Mouse (Mus musculus) adrenal gland (tissue): ENCODE results near the gene Cfap157.

Experiments
- intact Hi-C: fragments of 180-260 bp; cut with DNase I; formaldehyde crosslinking; loops from one replicate; pipeline ENCODE4 v1.15.1; 2025

The Cfap157 gene

GRCm38 (mm10) chr2:32751665-32752033 is 32.6 kb downstream of the Cfap157 start:
- intact Hi-C loops, result loop anchor here (10.0 kb wide), 1 partner anchor 117 kb away; no protein-coding TSS in a partner anchor

- intact Hi-C loops, result loop anchor here (10.0 kb wide), 1 partner anchor 116 kb away; no protein-coding TSS in a partner anchor
Measured at GRCm38 (mm10) chr2:32750887-32751664, 33.2 kb downstream of the Cfap157 start.

- intact Hi-C loops, result loop anchor here (10.0 kb wide), 1 partner anchor 115 kb away; no protein-coding TSS in a partner anchor
Measured at GRCm38 (mm10) chr2:32750199-32750598, 34.0 kb downstream of the Cfap157 start.

GRCm38 (mm10) chr2:32749082-32749481 is 35.1 kb downstream of the Cfap157 start:
- intact Hi-C loops, result no loop called here

- intact Hi-C loops, result no loop called here
Measured at GRCm38 (mm10) chr2:32744272-32744982, 39.8 kb downstream of the Cfap157 start.

- intact Hi-C loops, result no loop called here
Measured at GRCm38 (mm10) chr2:32742173-32742531, 42.1 kb downstream of the Cfap157 start.

GRCm38 (mm10) chr2:32741273-32742172 is 42.7 kb downstream of the Cfap157 start:
- intact Hi-C loops, result no loop called here

GRCm38 (mm10) chr2:32740916-32741272 is 43.3 kb downstream of the Cfap157 start, which contains the start of gene 6330409D20Rik:
Gene 6330409D20Rik, minus strand, starts transcription at chr2:32741016.
- intact Hi-C loops, result no loop called here

- intact Hi-C loops, result loop anchor here (2.0 kb wide), 1 partner anchor 49 kb away; no protein-coding TSS in a partner anchor
Measured at GRCm38 (mm10) chr2:32739311-32739710, 44.9 kb downstream of the Cfap157 start.

GRCm38 (mm10) chr2:32737008-32737407 is 47.2 kb downstream of the Cfap157 start:
- intact Hi-C loops, result no loop called here

- intact Hi-C loops, result no loop called here
Measured at GRCm38 (mm10) chr2:32736306-32736829, 47.9 kb downstream of the Cfap157 start.

GRCm38 (mm10) chr2:32734933-32735332 is 49.3 kb downstream of the Cfap157 start:
- intact Hi-C loops, result no loop called here

- intact Hi-C loops, result no loop called here
Measured at GRCm38 (mm10) chr2:32734480-32734879, 49.7 kb downstream of the Cfap157 start.

GRCm38 (mm10) chr2:32732695-32733094 is 51.5 kb downstream of the Cfap157 start:
- intact Hi-C loops, result no loop called here

GRCm38 (mm10) chr2:32731911-32732310 is 52.3 kb downstream of the Cfap157 start:
- intact Hi-C loops, result no loop called here

- intact Hi-C loops, result no loop called here
Measured at GRCm38 (mm10) chr2:32730854-32731253, 53.4 kb downstream of the Cfap157 start.

- intact Hi-C loops, result no loop called here
Measured at GRCm38 (mm10) chr2:32729547-32729946, 54.7 kb downstream of the Cfap157 start.

- intact Hi-C loops, result no loop called here
Measured at GRCm38 (mm10) chr2:32728463-32728862, 55.8 kb downstream of the Cfap157 start.

GRCm38 (mm10) chr2:32727435-32727834 is 56.8 kb downstream of the Cfap157 start:
- intact Hi-C loops, result no loop called here
